Mouse (Mus musculus): ENCODE measurements at regions not wholly inside any gene's neighbourhood (a gene's known extent, or its start where the extent isn't known, plus 50 kb on each side); places are given as distances from the start of the nearest gene placed in this dataset.
"Not testable (repeated sequence)": the region's sequence is repeated elsewhere in the genome, so short reads cannot be mapped to it uniquely, and the experiment has no call there.

DNA sequence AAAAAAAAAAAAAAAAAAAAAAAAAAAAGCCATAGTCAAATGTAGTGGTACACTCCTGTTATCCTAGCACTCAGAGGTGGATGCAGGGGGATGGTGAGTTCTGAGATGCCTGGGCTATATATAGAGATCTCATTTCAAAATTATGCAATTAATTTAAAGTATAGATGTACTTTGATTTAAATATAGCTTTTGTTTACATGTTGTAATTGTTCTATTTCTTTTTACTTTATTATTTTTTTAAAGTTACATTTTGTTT lies 78.8 kb upstream of the Med13l start:
- no peak for ATAC-seq (ENCODE audit: insufficient read depth)
- H3K9me3 ChIP-seq (replicated peaks): no peaks in the 10 kb centered on the region
- peaks cover 100% of the 10 kb centered on the region for H3K4me1 ChIP-seq (replicated peaks)
- H3K27me3 ChIP-seq: no peaks in the 10 kb centered on the region
- H3K36me3 ChIP-seq (replicated peaks): no peaks in the 10 kb centered on the region
- H3K9ac ChIP-seq: no peak overlapping the region
- peak overlapping the region; percentile 74 for H3K4me2 ChIP-seq
- no peak overlapping the region for H3K4me3 ChIP-seq (replicated peaks)
- H3K27ac ChIP-seq (replicated peaks): peak overlapping the region; percentile 99

DNA sequence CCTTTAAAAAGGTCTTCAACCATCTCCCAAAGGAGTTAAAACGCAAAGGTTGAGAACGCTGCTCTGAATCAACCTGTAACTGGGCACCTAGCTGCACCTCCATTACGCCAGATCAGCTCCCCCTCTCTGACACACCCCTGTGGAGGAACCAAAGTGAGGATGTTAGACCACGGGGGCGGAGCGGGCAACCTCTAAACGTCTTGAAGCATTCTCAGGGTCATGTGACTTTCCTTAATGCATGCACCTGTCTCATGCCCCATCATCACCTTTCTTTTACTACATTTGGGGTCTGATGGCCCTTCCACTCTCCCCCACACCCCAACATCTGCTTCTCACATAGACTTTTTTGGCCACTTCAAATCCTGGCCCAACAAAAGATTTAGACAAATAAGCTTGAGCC lies 77.9 kb upstream of the Med13l start:
- H3K9me3 ChIP-seq (replicated peaks): no peaks in the 10 kb centered on the region
- H3K4me3 ChIP-seq (replicated peaks): peak overlapping the region; percentile 39
- ATAC-seq (ENCODE audit: insufficient read depth): no peak
- no peaks in the 10 kb centered on the region for H3K36me3 ChIP-seq (replicated peaks)
- peak overlapping the region; percentile 65 for H3K9ac ChIP-seq
- no peaks in the 10 kb centered on the region for H3K27me3 ChIP-seq
- WGBS (ENCODE audit: insufficient replicate concordance): 27% methylated on average over 7 of the region's 7 CpGs
- peaks cover 100% of the 10 kb centered on the region for H3K4me1 ChIP-seq (replicated peaks)
- H3K27ac ChIP-seq (replicated peaks): peak overlapping the region; percentile 99
- H3K4me2 ChIP-seq: peak overlapping the region; percentile 74

DNA sequence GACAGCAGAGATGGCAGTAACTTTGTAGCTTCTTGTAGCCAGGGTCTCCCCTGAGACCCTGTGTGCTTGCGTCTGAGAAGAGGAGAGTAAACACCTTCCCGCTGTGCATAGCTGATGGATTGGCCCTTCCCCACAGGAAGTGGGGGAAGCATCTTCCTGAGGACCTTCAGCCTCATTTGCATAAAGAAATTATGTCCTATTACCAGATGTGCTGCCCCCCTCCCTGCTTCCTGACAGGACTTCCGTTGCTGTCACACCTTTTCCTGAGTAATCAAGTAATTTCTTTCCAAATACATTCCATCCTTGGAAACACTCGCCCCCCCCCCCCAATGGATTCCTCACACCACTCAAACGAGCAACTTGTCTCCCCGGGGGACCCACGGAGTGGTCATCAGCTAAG lies 77.5 kb upstream of the Med13l start:
- Histone ChIP-seq H3K27ac (replicated peaks) (peak overlapping the region; percentile 99), H3K4me2 (peak overlapping the region; percentile 74), H3K4me3 (replicated peaks) (peak overlapping the region; percentile 39), H3K27me3 (no peaks in the 10 kb centered on the region), H3K4me1 (replicated peaks) (peaks cover 100% of the 10 kb centered on the region), H3K9ac (peak overlapping the region; percentile 65), H3K36me3 (replicated peaks) (no peaks in the 10 kb centered on the region), H3K9me3 (replicated peaks) (no peaks in the 10 kb centered on the region)
- ATAC-seq (ENCODE audit: insufficient read depth): no peak
- 4% methylated on average over 7 of the region's 7 CpGs for WGBS (ENCODE audit: insufficient replicate concordance)

DNA sequence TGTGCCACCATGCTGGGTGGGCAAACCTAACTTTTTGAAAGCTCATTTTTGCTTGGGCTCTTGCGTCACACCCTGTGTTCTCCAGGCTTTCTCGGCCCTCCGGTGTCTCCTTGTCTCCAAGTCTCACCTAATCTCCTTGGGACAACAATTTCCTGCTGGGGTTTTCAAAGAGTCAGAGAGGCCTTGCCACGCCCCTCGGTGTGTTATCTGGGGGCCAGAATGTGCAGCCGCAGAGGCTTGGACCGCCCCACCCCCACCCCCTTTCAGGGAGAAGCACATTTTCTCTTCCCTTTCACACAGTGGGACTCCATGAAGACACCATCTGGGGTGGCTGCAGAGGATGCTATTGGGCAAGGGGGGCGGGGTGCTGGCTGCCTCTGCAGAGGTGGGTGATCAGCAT lies 76.9 kb upstream of the Med13l start:
- peak overlapping the region; percentile 39 for H3K4me3 ChIP-seq (replicated peaks)
- peak overlapping the region; percentile 65 for H3K9ac ChIP-seq
- ATAC-seq (ENCODE audit: insufficient read depth): peak; percentile 72

DNA sequence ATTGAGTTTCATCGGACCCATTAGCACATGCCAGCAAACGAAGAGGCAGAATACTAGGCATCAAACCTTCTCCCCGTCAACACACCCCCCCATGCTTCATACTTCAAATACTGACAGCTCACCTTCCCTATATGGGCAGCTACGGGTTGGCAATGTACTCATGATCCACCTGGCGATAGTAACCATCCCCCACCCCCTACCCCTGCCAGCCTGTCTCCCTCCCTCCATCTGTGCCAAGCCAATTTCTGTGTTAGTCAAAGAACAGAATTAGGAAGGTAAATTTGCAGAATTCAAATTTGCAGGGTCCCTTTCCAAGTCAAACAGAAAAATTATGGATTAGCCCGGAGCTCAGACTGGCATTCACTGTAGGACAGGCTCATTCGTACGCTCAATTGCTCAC lies 75.3 kb upstream of the Med13l start:
- H3K9ac ChIP-seq: peak overlapping the region; percentile 65; the same call in 1 of the 2 replicates
- WGBS (ENCODE audit: insufficient replicate concordance): 88% methylated on average over 8 of the region's 8 CpGs
- H3K27ac ChIP-seq (replicated peaks): peak overlapping the region; percentile 99
- H3K27me3 ChIP-seq: no peaks in the 10 kb centered on the region
- H3K9me3 ChIP-seq (replicated peaks): no peaks in the 10 kb centered on the region
- ATAC-seq (ENCODE audit: insufficient read depth): no peak
- H3K4me1 ChIP-seq (replicated peaks): peaks cover 98% of the 10 kb centered on the region
- no peak overlapping the region for H3K4me3 ChIP-seq (replicated peaks)
- no peaks in the 10 kb centered on the region for H3K36me3 ChIP-seq (replicated peaks)
- no peak overlapping the region for H3K4me2 ChIP-seq

More for the DNA sequence above, 76.9 kb upstream of the Med13l start:
- WGBS (ENCODE audit: insufficient replicate concordance): 3% methylated on average over 8 of the region's 8 CpGs
- H3K27me3 ChIP-seq: no peaks in the 10 kb centered on the region
- peaks cover 100% of the 10 kb centered on the region for H3K4me1 ChIP-seq (replicated peaks)
- H3K27ac ChIP-seq (replicated peaks): peak overlapping the region; percentile 99
- H3K36me3 ChIP-seq (replicated peaks): no peaks in the 10 kb centered on the region
- peak overlapping the region; percentile 74 for H3K4me2 ChIP-seq
- H3K9me3 ChIP-seq (replicated peaks): no peaks in the 10 kb centered on the region

DNA sequence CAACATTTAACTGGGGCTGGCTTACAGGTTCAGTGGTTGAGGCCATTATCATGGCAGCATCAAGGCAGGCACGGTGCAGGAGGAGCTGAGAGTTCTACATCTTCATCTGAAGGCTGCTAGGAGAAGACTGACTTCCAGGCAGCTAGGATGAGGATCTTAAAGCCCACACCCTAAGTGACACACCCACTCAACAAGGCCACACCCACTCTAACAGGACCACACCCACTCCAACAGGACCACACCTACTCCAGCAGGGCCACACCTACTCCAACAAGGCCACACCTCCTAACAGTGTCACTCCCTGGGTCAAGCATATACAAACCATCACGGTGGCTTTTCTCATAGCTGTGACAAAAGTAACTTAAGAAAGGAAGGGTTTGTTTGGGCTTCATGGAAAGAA lies 68.0 kb upstream of the Med13l start:
- H3K4me2 ChIP-seq; H3K36me3 ChIP-seq (replicated peaks); H3K9ac ChIP-seq; H3K27me3 ChIP-seq; H3K4me3 ChIP-seq (replicated peaks); ATAC-seq (ENCODE audit: insufficient read depth): not testable (repeated sequence)
- WGBS (ENCODE audit: insufficient replicate concordance): 92% methylated on average over 2 of the region's 2 CpGs
- Histone ChIP-seq H3K27ac (replicated peaks) (peak overlapping the region; percentile 81), H3K9me3 (replicated peaks) (peaks cover 13% of the 10 kb centered on the region), H3K4me1 (replicated peaks) (peaks cover 72% of the 10 kb centered on the region)

DNA sequence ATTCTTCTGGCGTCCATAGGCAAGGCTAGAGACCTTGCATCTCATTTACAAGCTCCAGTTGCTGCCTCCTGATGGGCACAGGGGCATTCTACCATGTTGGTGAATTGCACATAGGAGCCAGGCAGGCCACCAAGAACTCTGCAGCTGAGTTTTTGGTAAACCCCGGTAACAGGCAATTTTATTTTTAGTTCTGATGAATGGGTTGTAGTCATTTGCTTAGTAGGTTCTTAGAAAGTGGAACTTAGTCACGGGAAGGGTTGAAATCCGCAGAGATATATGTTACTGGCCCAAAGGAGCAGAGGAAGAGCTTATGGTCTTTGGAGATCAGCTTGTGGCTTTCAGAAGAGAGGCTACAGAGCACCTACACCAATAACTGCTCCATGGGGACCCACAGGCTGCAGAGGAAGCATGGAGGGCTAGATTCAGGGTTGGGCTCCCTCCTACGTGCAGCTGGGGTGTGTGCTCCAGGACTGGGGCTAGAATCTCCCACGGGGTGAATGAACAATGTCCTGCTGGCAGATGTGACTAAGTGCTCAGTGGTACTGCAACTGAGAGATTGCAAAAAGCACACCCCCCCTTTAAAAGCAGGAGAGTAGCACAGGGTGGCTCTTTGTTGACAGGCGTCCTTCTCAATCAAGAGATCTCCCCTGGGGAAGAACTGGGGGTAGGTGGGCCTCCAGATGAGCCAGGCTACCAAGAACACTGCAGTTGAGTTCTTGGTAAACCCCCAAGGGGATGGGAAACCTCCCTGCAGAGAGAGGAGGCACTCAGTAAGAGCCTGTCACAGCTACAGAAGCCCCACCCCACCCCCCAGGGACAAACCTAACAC lies 65.6 kb upstream of the Med13l start:
- Histone ChIP-seq H3K4me2 (no peak overlapping the region), H3K27me3 (0 out of 2 replicates have a peak, but pooled peaks cover 9% of the 10 kb centered on the region), H3K27ac (replicated peaks) (peak overlapping the region; percentile 55), H3K36me3 (replicated peaks) (no peaks in the 10 kb centered on the region; the same call in 1 of the 2 replicates), H3K9me3 (replicated peaks) (peaks cover 13% of the 10 kb centered on the region), H3K4me1 (replicated peaks) (peaks cover 56% of the 10 kb centered on the region), H3K4me3 (replicated peaks) (no peak overlapping the region), H3K9ac (peak overlapping the region; percentile 5; the same call in 1 of the 2 replicates)
- peak; percentile 69; the same call in 1 of the 2 replicates for ATAC-seq (ENCODE audit: insufficient read depth)
- WGBS (ENCODE audit: insufficient replicate concordance): 35% methylated on average over 7 of the region's 7 CpGs

DNA sequence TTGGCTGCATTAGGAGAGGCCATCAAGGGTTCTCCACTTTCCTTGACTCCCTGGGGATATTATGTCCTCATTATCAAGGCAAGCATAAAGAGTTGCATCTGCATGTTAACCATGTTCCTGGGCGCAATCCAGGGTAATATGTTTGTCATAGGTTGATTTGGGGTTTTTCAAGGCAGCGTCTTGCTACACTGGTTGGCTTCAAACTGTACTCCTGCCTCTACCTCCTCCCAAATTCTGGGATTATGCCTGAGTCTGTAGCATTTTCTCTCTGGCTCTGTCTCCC lies 65.1 kb upstream of the Med13l start:
- peak overlapping the region; percentile 55 for H3K27ac ChIP-seq (replicated peaks)
- 74% methylated on average over 2 of the region's 2 CpGs for WGBS (ENCODE audit: insufficient replicate concordance)
- no peak for ATAC-seq (ENCODE audit: insufficient read depth)

DNA sequence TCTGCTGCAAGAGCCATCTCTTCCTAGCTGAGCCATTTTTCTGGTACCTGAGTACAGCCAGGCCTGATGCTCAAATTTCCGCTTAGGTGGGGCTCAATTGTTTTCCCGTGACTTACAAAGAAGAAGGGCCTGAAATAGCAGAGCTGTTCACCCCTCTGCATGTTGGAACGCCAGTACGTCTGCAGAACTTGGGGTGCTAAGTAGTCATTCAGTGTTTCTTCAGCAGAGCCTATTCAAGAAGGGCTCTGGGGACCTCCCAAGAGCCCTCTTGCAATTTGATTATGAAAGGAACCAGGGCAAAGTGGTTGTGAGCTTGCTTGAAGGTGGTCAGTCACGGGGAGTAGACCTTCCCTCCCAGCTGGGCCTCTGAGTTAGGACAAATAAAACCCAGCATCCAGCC lies 58.9 kb upstream of the Med13l start:
- Histone ChIP-seq H3K9ac (no peak overlapping the region), H3K4me1 (replicated peaks) (peaks cover 49% of the 10 kb centered on the region), H3K4me2 (no peak overlapping the region), H3K4me3 (replicated peaks) (no peak overlapping the region), H3K27ac (replicated peaks) (0 out of 2 replicates have a peak overlapping the region, but pooled peaks have one; percentile 29), H3K9me3 (replicated peaks) (no peaks in the 10 kb centered on the region), H3K27me3 (0 out of 2 replicates have a peak, but pooled peaks cover 11% of the 10 kb centered on the region), H3K36me3 (replicated peaks) (no peaks in the 10 kb centered on the region)
- no peak for ATAC-seq (ENCODE audit: insufficient read depth)
- 88% methylated on average over 5 of the region's 5 CpGs for WGBS (ENCODE audit: insufficient replicate concordance)

More for the DNA sequence above, 65.1 kb upstream of the Med13l start:
- Histone ChIP-seq H3K4me3 (replicated peaks) (no peak overlapping the region), H3K4me1 (replicated peaks) (peaks cover 57% of the 10 kb centered on the region), H3K36me3 (replicated peaks) (no peaks in the 10 kb centered on the region; the same call in 1 of the 2 replicates), H3K27me3 (0 out of 2 replicates have a peak, but pooled peaks cover 9% of the 10 kb centered on the region), H3K9me3 (replicated peaks) (peaks cover 13% of the 10 kb centered on the region), H3K9ac (no peak overlapping the region), H3K4me2 (no peak overlapping the region)

DNA sequence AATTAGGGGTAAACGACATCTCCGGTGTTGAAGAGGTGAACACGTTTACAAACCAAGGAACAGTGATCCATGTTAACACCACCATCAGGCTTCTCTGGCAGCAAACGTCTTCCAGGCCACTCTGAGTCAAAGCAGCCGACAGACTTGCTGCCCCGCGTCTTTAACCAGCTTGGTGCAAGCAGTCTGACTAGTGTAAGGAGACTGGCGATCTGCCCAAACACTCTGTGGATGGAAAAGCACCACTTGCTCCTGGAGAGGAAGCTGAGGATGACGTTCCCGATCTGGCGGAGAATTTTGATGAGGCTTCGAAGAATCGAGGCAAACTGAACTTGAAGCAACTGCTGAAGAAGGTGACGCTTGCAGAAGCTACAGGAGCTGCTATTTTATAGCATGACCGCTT lies 57.5 kb upstream of the Med13l start:
- peaks cover 50% of the 10 kb centered on the region for H3K4me1 ChIP-seq (replicated peaks)
- H3K9ac ChIP-seq: no peak overlapping the region
- no peak overlapping the region for H3K4me2 ChIP-seq
- peaks cover 7% of the 10 kb centered on the region; the same call in 1 of the 2 replicates for H3K27me3 ChIP-seq
- no peaks in the 10 kb centered on the region for H3K36me3 ChIP-seq (replicated peaks)
- H3K4me3 ChIP-seq (replicated peaks): no peak overlapping the region
- H3K27ac ChIP-seq (replicated peaks): no peak overlapping the region
- WGBS (ENCODE audit: insufficient replicate concordance): 70% methylated on average over 15 of the region's 15 CpGs
- no peak for ATAC-seq (ENCODE audit: insufficient read depth)
- no peaks in the 10 kb centered on the region for H3K9me3 ChIP-seq (replicated peaks)

DNA sequence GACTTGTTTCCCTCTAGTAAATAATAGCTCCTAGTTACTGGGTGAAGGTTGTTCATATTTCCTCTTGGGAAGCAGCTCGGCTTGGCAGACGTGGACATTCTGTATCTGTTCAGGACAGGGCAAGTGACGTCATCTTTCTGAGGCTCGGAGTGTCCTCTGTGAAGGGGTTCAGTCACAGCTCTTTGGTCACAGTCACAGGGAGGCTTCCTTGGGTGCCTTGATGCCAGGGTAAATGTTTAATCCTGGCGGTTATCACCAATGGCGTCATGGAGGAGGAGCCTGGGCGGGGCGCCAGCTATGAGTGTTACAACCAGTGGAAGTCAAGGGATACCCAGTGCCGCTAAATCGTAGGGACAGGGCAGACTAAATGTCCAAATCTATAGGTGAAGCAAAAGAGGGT lies 56.3 kb upstream of the Med13l start:
- Histone ChIP-seq H3K36me3 (replicated peaks) (no peaks in the 10 kb centered on the region), H3K4me1 (replicated peaks) (peaks cover 56% of the 10 kb centered on the region), H3K9me3 (replicated peaks) (no peaks in the 10 kb centered on the region), H3K4me2 (0 out of 2 replicates have a peak overlapping the region, but pooled peaks have one; percentile 28), H3K27ac (replicated peaks) (peak overlapping the region; percentile 69), H3K27me3 (peaks cover 12% of the 10 kb centered on the region; the same call in 1 of the 2 replicates), H3K9ac (no peak overlapping the region), H3K4me3 (replicated peaks) (no peak overlapping the region)
- WGBS (ENCODE audit: insufficient replicate concordance): 83% methylated on average over 10 of the region's 10 CpGs
- no peak for ATAC-seq (ENCODE audit: insufficient read depth)

DNA sequence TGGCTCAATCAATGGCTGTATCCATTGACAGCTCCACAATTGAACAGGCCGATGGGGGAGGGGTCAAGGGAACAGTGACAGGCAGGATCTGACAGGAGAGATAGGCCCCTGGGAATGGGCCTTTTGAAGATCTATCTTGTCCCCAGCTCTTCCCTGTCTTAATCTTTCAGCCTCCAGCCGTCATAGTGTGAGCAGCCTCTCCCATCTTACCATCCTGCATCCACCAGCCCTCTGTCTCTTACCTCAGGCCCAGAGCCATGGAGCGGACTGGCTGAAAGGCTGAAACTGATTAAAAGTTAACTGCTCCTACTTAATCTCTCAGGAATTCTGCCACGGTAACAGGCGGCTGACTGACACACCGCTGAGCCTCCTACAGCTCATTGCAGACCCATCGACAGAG lies 55.6 kb upstream of the Med13l start:
- Histone ChIP-seq H3K27ac (replicated peaks) (peak overlapping the region; percentile 69), H3K4me2 (peak overlapping the region; percentile 28)
- 42% methylated on average over 7 of the region's 7 CpGs for WGBS (ENCODE audit: insufficient replicate concordance)

More for the DNA sequence above, 55.6 kb upstream of the Med13l start:
- H3K9me3 ChIP-seq (replicated peaks): no peaks in the 10 kb centered on the region
- peaks cover 18% of the 10 kb centered on the region for H3K27me3 ChIP-seq
- no peak overlapping the region for H3K9ac ChIP-seq
- peaks cover 57% of the 10 kb centered on the region for H3K4me1 ChIP-seq (replicated peaks)
- ATAC-seq (ENCODE audit: insufficient read depth): peak; percentile 95
- no peak overlapping the region for H3K4me3 ChIP-seq (replicated peaks)
- no peaks in the 10 kb centered on the region for H3K36me3 ChIP-seq (replicated peaks)
